Mouse (Mus musculus) CH12.LX (cell line): ENCODE measurements around the gene Eif2ak2. TPM values are rescaled to one million over a fixed set of nuclear protein-coding genes. Genes with fewer than 3 reads are reported as not detected.

Experiments used
- DNase-seq: peaks from one replicate; pipeline ENCODE4 v3.0.0-alpha.2; 2013; ENCODE audit errors: extremely low read depth
- H3K27ac ChIP-seq: 2 replicates; pipeline ENCODE4 v1.5.1; 2012; ENCODE audit warnings: low read depth, mild to moderate bottlenecking, control low read depth, moderate library complexity; ENCODE audit not compliant: insufficient read depth
- H3K27me3 ChIP-seq: replicated peaks from 2 replicates; pipeline ENCODE3; 2012; ENCODE audit warnings: inconsistent platforms
- H3K36me3 ChIP-seq, 2 experiments: replicated peaks in 1 of 2; 2 replicates each; pipeline versions ENCODE3 to v1.6.1; 2012; ENCODE audit warnings: inconsistent platforms in 1 of 2, low read length in 1 of 2, mild to moderate bottlenecking in 1 of 2, mixed read lengths in 1 of 2, moderate library complexity in 1 of 2; ENCODE audit not compliant: control insufficient read depth in 1 of 2, insufficient read depth in 1 of 2
- H3K4me1 ChIP-seq, 2 experiments: 2 replicates each; pipeline ENCODE4 v1.6.1; 2012; ENCODE audit warnings: inconsistent platforms in 1 of 2, moderate library complexity in 1 of 2; ENCODE audit not compliant: insufficient read depth in 2 of 2, control insufficient read depth in 1 of 2
- H3K4me2 ChIP-seq: 2 replicates; pipeline ENCODE4 v1.6.1; 2012; ENCODE audit warnings: low read depth, mild to moderate bottlenecking, control low read depth; ENCODE audit not compliant: poor library complexity, insufficient read depth, severe bottlenecking
- H3K4me3 ChIP-seq, 3 experiments: fragments of 150-350 bp in 1 of 3; sonication (generic) in 1 of 3; replicated peaks in 1 of 3; 2 replicates each; pipeline versions ENCODE3 to v1.5.1; 2011 to 2012; ENCODE audit warnings: low read depth in 2 of 3, low read length in 2 of 3, mild to moderate bottlenecking in 2 of 3, moderate library complexity in 2 of 3, control low read depth in 1 of 3, improper control_type of control experiment in 1 of 3, inconsistent platforms in 1 of 3, mixed read lengths in 1 of 3; ENCODE audit not compliant: poor library complexity in 1 of 3
- H3K79me2 ChIP-seq: replicated peaks from 2 replicates; pipeline ENCODE4 v1.6.1; 2012; ENCODE audit warnings: mild to moderate bottlenecking, moderate library complexity; ENCODE audit not compliant: control insufficient read depth, poor library complexity, insufficient read depth, severe bottlenecking; ENCODE audit errors: extremely low read depth
- H3K9ac ChIP-seq: 2 replicates; pipeline ENCODE4 v1.6.1; 2012; ENCODE audit warnings: low read depth, mild to moderate bottlenecking, control low read depth, moderate library complexity; ENCODE audit not compliant: insufficient read depth
- H3K9me3 ChIP-seq: replicated peaks from 2 replicates; pipeline ENCODE3; 2012; ENCODE audit warnings: low read length, inconsistent platforms, mixed read lengths
- BHLHE40 ChIP-seq: IDR thresholded peaks from 2 replicates; pipeline ENCODE4 v1.6.1; 2011; ENCODE audit warnings: mild to moderate bottlenecking, low read depth, low read length, improper control_type of control experiment
- CHD2 ChIP-seq: IDR thresholded peaks from 2 replicates; pipeline ENCODE4 v1.6.1; 2011; ENCODE audit warnings: low read length, improper control_type of control experiment
- E2F4 ChIP-seq: IDR thresholded peaks from 2 replicates; pipeline ENCODE4 v1.6.1; 2011; ENCODE audit warnings: low read depth, low read length, improper control_type of control experiment; ENCODE audit not compliant: insufficient replicate concordance
- ELF1 ChIP-seq: IDR thresholded peaks from 2 replicates; pipeline ENCODE4 v1.6.1; 2014; ENCODE audit warnings: low read depth, mild to moderate bottlenecking, inconsistent platforms, low read length, improper control_type of control experiment
- GABPA ChIP-seq: IDR thresholded peaks from 2 replicates; pipeline ENCODE4 v1.6.1; 2012; ENCODE audit warnings: low read depth, low read length, improper control_type of control experiment, inconsistent platforms; ENCODE audit not compliant: insufficient replicate concordance
- JUN ChIP-seq: IDR thresholded peaks from 2 replicates; pipeline ENCODE4 v1.6.1; 2011; ENCODE audit warnings: low read depth, mild to moderate bottlenecking, low read length, improper control_type of control experiment, moderate library complexity; ENCODE audit not compliant: insufficient read depth
- JUND ChIP-seq: conservative IDR thresholded peaks from 2 replicates; pipeline ENCODE4 v1.6.1; 2011; ENCODE audit warnings: low read depth, low read length, improper control_type of control experiment
- MAFK ChIP-seq: IDR thresholded peaks from 2 replicates; pipeline ENCODE4 v1.6.1; 2011; ENCODE audit warnings: low read length, improper control_type of control experiment; ENCODE audit not compliant: insufficient replicate concordance
- MAX ChIP-seq: IDR thresholded peaks from 2 replicates; pipeline ENCODE4 v1.6.1; 2011; ENCODE audit warnings: low read length, improper control_type of control experiment
- MAZ ChIP-seq: IDR thresholded peaks from 2 replicates; pipeline ENCODE4 v1.6.1; 2012; ENCODE audit warnings: low read depth, mild to moderate bottlenecking, inconsistent platforms, low read length, improper control_type of control experiment, moderate library complexity
- NELFE ChIP-seq: IDR thresholded peaks from 2 replicates; pipeline ENCODE4 v1.6.1; 2011; ENCODE audit warnings: low read depth, low read length, improper control_type of control experiment
- PAX5 ChIP-seq: IDR thresholded peaks from 2 replicates; pipeline ENCODE4 v1.6.1; 2012; ENCODE audit warnings: low read length, inconsistent platforms, mixed read lengths
- RAD21 ChIP-seq: IDR thresholded peaks from 2 replicates; pipeline ENCODE4 v1.6.1; 2011; ENCODE audit warnings: low read depth, mild to moderate bottlenecking, low read length, improper control_type of control experiment, moderate library complexity
- RCOR1 ChIP-seq: conservative IDR thresholded peaks from 2 replicates; pipeline ENCODE4 v1.6.1; 2012; ENCODE audit warnings: low read depth, mild to moderate bottlenecking, inconsistent platforms, low read length, improper control_type of control experiment
- ZC3H11A ChIP-seq: IDR thresholded peaks from 2 replicates; pipeline ENCODE4 v1.6.1; 2012; ENCODE audit warnings: low read depth, mild to moderate bottlenecking, inconsistent platforms, low read length, improper control_type of control experiment
- ZKSCAN1 ChIP-seq: IDR thresholded peaks from 2 replicates; pipeline ENCODE4 v1.6.1; 2012; ENCODE audit warnings: low read depth, inconsistent platforms, low read length, improper control_type of control experiment, borderline replicate concordance
- ZMIZ1 ChIP-seq: IDR thresholded peaks from 2 replicates; pipeline ENCODE4 v1.6.1; 2012; ENCODE audit warnings: low read depth, mild to moderate bottlenecking, inconsistent platforms, low read length, improper control_type of control experiment
- dilution Hi-C: fragments of 300-500 bp; cut with MboI; formaldehyde crosslinking; loops from 2 replicates; pipeline ENCODE4 v1.14.3; 2020; ENCODE audit warnings: low sequenced_read_pairs; ENCODE audit not compliant: extremely low pct_unique_long_range_greater_than_20kb, extremely low pct_ligation_motif_present
- in situ Hi-C: fragments of 300-500 bp; cut with MboI; formaldehyde crosslinking; loops from 3 replicates; pipeline ENCODE4 v1.14.3; 2019; ENCODE audit warnings: low sequenced_read_pairs, low pct_ligation_motif_present, low pct_unique_long_range_greater_than_20kb, mixed read lengths
- polyA plus RNA-seq: library from polyadenylated mRNA; unstranded; fragments of >175 nt; gene quantifications from 2 replicates; pipeline ENCODE4 v1.2.1, GENCODE M21; 2012; ENCODE audit warnings: low read depth; ENCODE audit not compliant: insufficient read length
- total RNA-seq, 2 experiments: library from RNA; depleted of rRNA; stranded (reverse); fragments of 300-350 nt in 1 of 2; fragments of >200 nt in 1 of 2; gene quantifications; 2 replicates each; pipeline ENCODE4 v1.2.3; 2012 to 2014

Gene Eif2ak2
- total and polyA plus RNA-seq, 3 experiments = 9.8 to 25.0 (median 13.6) TPM

GRCm38 (mm10) chr17:78891020-78891419 lies 8.6 kb upstream of the Eif2ak2 start:
- no peak for TF ChIP-seq GABPA
- TF ChIP-seq E2F4 = no peak
- TF ChIP-seq BHLHE40 = no peak
- TF ChIP-seq ZC3H11A = no peak
- no peak for TF ChIP-seq ZMIZ1
- TF ChIP-seq CHD2 = no peak
- no peak for TF ChIP-seq RCOR1
- TF ChIP-seq MAZ = no peak
- no peak for TF ChIP-seq ELF1
- no peak for TF ChIP-seq ZKSCAN1
- TF ChIP-seq MAX = no peak
- TF ChIP-seq MAFK = no peak
- no peak for TF ChIP-seq JUND
- no peak for DNase-seq
- no peak overlapping the region for H3K4me3 ChIP-seq
- H3K9ac ChIP-seq = no peak overlapping the region
- dilution Hi-C loops (no loop called here), in situ Hi-C loops (no loop called here)
- H3K9me3 ChIP-seq = no peaks in the 10 kb centered on the region
- no peak overlapping the region for H3K4me2 ChIP-seq
- no peak overlapping the region for H3K27ac ChIP-seq
- H3K79me2 ChIP-seq = no peaks in the 10 kb centered on the region
- H3K36me3 ChIP-seq = no peaks in the 10 kb centered on the region
- no peaks in the 10 kb centered on the region for H3K27me3 ChIP-seq
- peaks cover 4 to 10% of the 10 kb centered on the region in 2 experiments; a peak in 3 of 4 replicates for H3K4me1 ChIP-seq

- Histone ChIP-seq H3K4me3 (no peak overlapping the region), H3K27ac (no peak overlapping the region), H3K4me2 (no peak overlapping the region), H3K9ac (no peak overlapping the region), H3K36me3 (peaks cover 0 to 15% of the 10 kb centered on the region in 2 experiments), H3K79me2 (no peaks in the 10 kb centered on the region), H3K4me1 (peaks cover 2 to 10% of the 10 kb centered on the region in 2 experiments; a peak in 2 of 4 replicates), H3K9me3 (peaks cover 9% of the 10 kb centered on the region), H3K27me3 (no peaks in the 10 kb centered on the region)
- dilution Hi-C loops (no loop called here), in situ Hi-C loops (no loop called here)
- TF ChIP-seq ZC3H11A (no peak), MAX (no peak), NELFE (no peak), PAX5 (no peak), RCOR1 (no peak), RAD21 (no peak), ZKSCAN1 (no peak), CHD2 (no peak), JUN (no peak), ZMIZ1 (no peak)
- DNase-seq = no peak
These were observed 6.8 kb upstream of the Eif2ak2 start for GRCm38 (mm10) chr17:78889184-78889583.
